Mouse (Mus musculus) stomach, embryonic 14.5 days (tissue): ENCODE data around the gene Nccrp1. TPM values are rescaled to one million over a fixed set of nuclear protein-coding genes. Genes with fewer than 3 reads are reported as not detected.

Source experiments
- ATAC-seq: fragments of 200-750 bp; cut with Nextera tagmentation; 2 replicates; pipeline ENCODE4 v1.8.0; 2017; ENCODE audit warnings: low read depth, moderate TSS enrichment; ENCODE audit not compliant: insufficient number of reproducible peaks, insufficient read depth, low FRiP score
- H3K27ac ChIP-seq: fragments of 300-500 bp; sonication (generic); 2 replicates; pipeline ENCODE4 v1.5.1; 2014; ENCODE audit warnings: mild to moderate bottlenecking, low read length, moderate library complexity, mixed read lengths
- H3K27me3 ChIP-seq: fragments of 300-500 bp; sonication (generic); 2 replicates; pipeline ENCODE4 v1.6.1; 2014; ENCODE audit warnings: low read length, control low read depth, mixed read lengths; ENCODE audit not compliant: control insufficient read depth, insufficient read depth
- H3K36me3 ChIP-seq: fragments of 300-500 bp; sonication (generic); 2 replicates; pipeline ENCODE4 v1.6.1; 2014; ENCODE audit warnings: mild to moderate bottlenecking, control low read depth, low read length, moderate library complexity, mixed read lengths; ENCODE audit not compliant: control insufficient read depth, insufficient read depth
- H3K4me1 ChIP-seq: fragments of 300-500 bp; sonication (generic); 2 replicates; pipeline ENCODE4 v1.6.1; 2014; ENCODE audit warnings: low read length, control low read depth, mixed read lengths; ENCODE audit not compliant: control insufficient read depth, insufficient read depth
- H3K4me2 ChIP-seq: fragments of 300-500 bp; sonication (generic); replicated peaks from 2 replicates; pipeline ENCODE4 v1.6.1; 2014; ENCODE audit warnings: low read depth, low read length, control low read depth
- H3K4me3 ChIP-seq: fragments of 300-500 bp; sonication (generic); 2 replicates; pipeline ENCODE4 v1.5.1; 2014; ENCODE audit warnings: low read depth, low read length, control low read depth
- H3K9ac ChIP-seq: fragments of 300-500 bp; sonication (generic); replicated peaks from 2 replicates; pipeline ENCODE4 v1.6.1; 2014; ENCODE audit warnings: low read depth, mild to moderate bottlenecking, control low read depth, low read length, moderate library complexity, mixed read lengths
- H3K9me3 ChIP-seq: fragments of 300-500 bp; sonication (generic); 2 replicates; pipeline ENCODE4 v1.6.1; 2016; ENCODE audit warnings: low read depth, low read length, control low read depth; ENCODE audit not compliant: control insufficient read depth
- WGBS: fragments of 180-500 bp; shearing (Covaris S2); extraction: QIAGEN DNeasy Blood & Tissue Kit; methylation state at CpG from one replicate; pipeline ENCODE4 v1.1.7; 2014; 5-methylcytosine and 5-hydroxymethylcytosine counted together
- polyA plus RNA-seq: library from polyadenylated mRNA; unstranded; fragments of >200 nt; fragmentation: Nextera tagmentation; extraction: Ambion mirVana; gene quantifications from 2 replicates; pipeline ENCODE4 v1.2.1, GENCODE M21; 2014

Gene Nccrp1
- polyA plus RNA-seq = not detected in 2 replicates

DNA sequence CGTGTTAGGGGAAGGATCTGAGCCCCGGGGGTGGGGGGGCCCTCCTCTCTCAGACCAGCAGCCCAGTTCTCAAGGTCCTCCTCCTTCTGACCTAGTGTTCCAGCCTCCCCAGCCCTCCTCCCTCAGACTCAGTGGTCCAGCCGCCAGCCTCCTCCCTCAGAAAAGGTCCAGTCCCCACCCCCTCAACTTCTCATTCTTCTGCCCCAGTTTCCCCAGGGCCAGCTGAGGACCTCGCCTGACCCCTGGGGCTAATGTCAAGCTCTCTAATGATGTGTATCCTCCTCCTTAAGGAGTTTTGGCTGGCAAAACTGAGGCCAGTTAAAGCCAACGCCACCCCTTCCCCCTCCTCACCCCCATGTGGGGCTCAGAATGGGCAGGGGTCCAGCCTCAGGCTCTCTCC is at the start of gene Nccrp1:
Gene Nccrp1, minus strand, starts transcription at position 101 of the 400 bp plus-strand sequence.
- 2% methylated on average over 4 of the region's 5 CpGs for WGBS
- Histone ChIP-seq H3K36me3 (no peaks in the 10 kb centered on the region), H3K27me3 (no peaks in the 10 kb centered on the region), H3K4me2 (peak within 1 kb of the TSS; percentile 28), H3K9ac (no peak within 1 kb of the TSS), H3K4me3 (peak within 1 kb of the TSS; percentile 13; the same call in 1 of the 2 replicates), H3K9me3 (no peaks in the 10 kb centered on the region), H3K4me1 (peaks cover 9% of the 10 kb centered on the region; the same call in 1 of the 2 replicates), H3K27ac (no peak within 1 kb of the TSS)
- no peak for ATAC-seq

DNA sequence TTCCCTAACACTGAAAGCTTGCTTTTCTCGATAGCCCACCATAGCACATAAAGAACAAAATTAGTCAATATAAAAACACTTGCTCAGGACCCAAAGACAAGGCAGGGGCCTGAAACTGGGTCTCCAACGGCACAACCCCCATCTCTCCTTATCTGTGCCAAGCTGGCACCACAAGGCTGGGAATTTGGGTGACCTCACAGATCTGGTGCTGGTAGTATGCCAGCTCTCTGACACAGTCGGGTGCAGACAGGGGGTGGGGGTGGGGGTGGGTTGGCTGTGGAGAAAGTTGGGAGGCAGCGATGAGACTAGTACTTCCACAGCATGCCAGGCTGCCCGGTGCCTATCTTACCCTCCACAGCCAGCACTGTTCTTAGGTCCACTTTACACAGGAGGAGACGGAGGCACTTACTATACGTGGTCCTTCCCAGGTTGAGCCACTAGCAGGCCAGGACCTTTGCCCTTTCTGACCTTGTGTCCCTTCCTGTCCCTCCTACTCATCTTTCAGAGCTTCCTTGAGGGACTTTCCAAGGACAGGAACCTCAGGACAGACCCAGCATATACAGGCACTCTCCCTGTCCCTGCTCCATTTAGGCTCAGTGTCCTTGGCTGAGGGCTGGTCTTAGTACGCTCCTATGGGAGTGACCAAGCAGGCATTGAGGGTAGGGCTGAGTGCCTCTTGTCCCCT is 48.8 kb upstream of the Nccrp1 start:
- 78% methylated on average over 8 of the region's 8 CpGs for WGBS
- Histone ChIP-seq H3K27me3 (no peaks in the 10 kb centered on the region), H3K4me1 (peaks cover 55% of the 10 kb centered on the region), H3K9ac (no peak overlapping the region), H3K4me2 (peak overlapping the region; percentile 76), H3K4me3 (no peak overlapping the region), H3K27ac (peak overlapping the region; percentile 91; the same call in 1 of the 2 replicates), H3K9me3 (no peaks in the 10 kb centered on the region), H3K36me3 (no peaks in the 10 kb centered on the region; the same call in 1 of the 2 replicates)
- no peak for ATAC-seq

DNA sequence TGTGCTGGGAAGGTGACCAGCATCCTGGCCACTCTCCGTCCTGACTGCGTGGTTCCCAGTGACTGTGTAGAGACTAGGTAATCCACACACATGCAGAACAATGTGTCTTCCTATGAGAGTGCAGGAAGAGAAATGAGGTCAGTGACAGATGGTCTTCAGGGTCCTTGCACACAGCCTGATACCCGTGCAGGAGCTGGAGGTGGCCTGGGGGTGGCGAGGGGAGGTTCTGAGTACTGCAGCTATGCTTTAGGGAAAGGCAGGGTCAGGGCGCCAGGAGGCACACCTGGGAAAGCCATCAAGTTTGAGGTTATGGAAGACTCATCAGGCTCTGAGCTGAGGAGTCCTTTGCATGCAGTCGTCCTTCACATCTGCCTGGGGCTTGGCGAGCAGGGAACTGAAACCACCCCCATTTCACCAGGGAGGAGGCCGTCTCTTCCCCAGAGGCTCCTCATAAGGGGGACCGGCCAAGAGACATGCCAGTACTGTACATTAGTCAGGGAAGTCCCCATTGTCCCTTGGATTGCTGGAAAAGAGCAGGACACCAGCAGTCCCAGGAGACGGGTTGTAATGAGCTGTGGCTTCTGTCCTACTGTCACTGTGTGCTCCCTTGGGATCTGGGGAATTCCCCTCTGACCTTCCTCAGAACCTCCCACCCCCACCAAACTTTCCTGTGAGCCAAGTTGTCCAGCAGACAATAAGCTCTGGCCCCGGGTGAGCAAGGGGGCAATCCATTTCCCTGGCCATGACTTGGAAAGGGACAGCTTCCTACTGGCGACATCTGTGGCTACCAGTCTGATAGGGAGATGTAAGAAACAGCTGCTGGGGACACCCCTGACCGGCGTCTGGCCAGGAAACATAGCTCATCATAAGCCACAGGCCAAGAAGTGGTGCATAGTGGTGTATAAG is 46.4 kb upstream of the Nccrp1 start:
- WGBS = 40% methylated on average over 14 of the region's 14 CpGs
- Histone ChIP-seq H3K9ac (no peak overlapping the region), H3K4me2 (no peak overlapping the region), H3K36me3 (no peaks in the 10 kb centered on the region; the same call in 1 of the 2 replicates), H3K27ac (no peak overlapping the region), H3K9me3 (no peaks in the 10 kb centered on the region), H3K27me3 (no peaks in the 10 kb centered on the region), H3K4me1 (peaks cover 54% of the 10 kb centered on the region), H3K4me3 (no peak overlapping the region)
- no peak for ATAC-seq

DNA sequence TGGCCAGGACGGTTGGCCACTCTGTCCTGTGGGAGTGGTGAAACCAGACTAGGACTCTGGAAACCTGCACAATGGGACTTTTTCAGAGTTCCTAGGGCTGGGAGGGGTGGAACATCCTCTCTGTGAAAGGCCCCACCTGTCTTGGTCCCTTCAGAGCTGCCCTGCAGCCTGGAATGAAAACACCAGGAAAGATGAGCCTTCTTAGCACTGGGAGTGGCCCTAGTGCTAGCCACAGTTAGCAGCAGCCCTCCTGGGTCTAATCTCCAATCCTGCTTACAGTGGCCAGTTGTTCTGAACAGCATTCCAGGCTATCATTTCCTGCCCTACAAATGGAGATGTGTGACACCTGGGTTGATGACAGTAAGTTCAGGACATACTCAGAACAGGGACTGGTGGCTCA is 44.8 kb upstream of the Nccrp1 start:
- Histone ChIP-seq H3K4me1 (peaks cover 60% of the 10 kb centered on the region), H3K27ac (no peak overlapping the region), H3K4me3 (no peak overlapping the region), H3K9me3 (no peaks in the 10 kb centered on the region), H3K4me2 (no peak overlapping the region), H3K27me3 (no peaks in the 10 kb centered on the region), H3K36me3 (no peaks in the 10 kb centered on the region; the same call in 1 of the 2 replicates), H3K9ac (no peak overlapping the region)
- ATAC-seq = no peak
- WGBS = 44% methylated on average over 1 of the region's 1 CpGs

DNA sequence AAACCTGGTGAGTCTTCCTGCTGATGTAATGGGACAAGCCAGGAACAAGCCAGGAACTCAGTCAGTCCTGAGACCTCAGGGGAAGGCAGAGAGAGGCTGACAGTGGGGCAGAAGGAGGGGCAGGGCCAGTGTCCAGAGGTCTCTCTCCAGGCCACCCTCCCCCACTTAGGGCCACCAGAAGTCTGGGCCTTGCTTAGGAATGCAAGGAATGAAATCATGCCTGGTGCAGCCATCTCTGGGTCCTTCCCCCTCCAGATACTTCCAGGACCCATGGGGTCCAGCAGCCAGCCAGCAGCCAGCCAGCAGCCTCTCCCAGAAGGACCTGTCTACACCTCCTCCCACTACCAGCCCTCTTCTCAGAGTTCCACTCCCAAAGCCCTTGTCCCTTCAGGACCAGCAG is 40.6 kb upstream of the Nccrp1 start:
- Histone ChIP-seq H3K36me3 (no peaks in the 10 kb centered on the region), H3K9me3 (no peaks in the 10 kb centered on the region), H3K9ac (no peak overlapping the region), H3K27ac (no peak overlapping the region), H3K27me3 (no peaks in the 10 kb centered on the region), H3K4me2 (no peak overlapping the region), H3K4me3 (no peak overlapping the region), H3K4me1 (peaks cover 50% of the 10 kb centered on the region)
- ATAC-seq = no peak

DNA sequence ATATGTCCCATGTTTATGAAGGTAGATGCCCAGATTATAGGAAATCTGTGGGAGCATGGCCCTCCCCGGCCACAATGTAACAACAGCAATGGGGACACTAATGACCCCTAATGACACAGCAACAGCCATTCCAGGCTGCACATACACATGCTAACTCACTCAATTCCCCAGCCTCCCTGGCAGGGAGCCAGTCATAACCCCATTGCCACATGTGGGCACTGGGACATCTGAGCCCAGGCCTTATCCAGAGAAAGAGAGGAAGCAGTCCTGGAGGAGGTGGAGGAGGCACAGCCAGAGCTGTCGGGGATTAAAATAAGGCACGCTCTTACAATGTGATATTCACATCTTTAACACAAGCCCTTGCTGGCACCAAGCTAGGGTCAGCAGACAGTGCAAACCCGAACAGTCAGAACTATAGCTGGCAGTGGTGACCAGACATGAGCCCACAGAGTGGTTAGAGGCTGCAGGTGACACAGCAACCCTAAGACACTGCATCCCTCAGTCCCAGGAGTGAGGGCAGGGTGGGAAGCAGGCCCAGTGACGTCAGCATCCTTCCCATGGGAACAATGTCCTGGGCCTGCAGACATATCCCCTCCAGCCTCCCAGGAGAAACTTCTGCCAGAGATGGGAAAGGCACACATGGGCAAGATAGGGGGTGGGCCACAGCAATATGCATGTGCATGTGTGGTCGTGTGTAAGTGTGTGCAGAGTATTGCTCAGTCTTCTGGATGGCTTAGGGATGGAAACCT is 39.8 kb upstream of the Nccrp1 start:
- Histone ChIP-seq H3K9ac (no peak overlapping the region), H3K36me3 (no peaks in the 10 kb centered on the region), H3K27me3 (no peaks in the 10 kb centered on the region), H3K4me2 (no peak overlapping the region), H3K4me1 (peaks cover 47% of the 10 kb centered on the region), H3K4me3 (no peak overlapping the region), H3K27ac (no peak overlapping the region), H3K9me3 (no peaks in the 10 kb centered on the region)
- 59% methylated on average over 6 of the region's 6 CpGs for WGBS
- no peak for ATAC-seq

DNA sequence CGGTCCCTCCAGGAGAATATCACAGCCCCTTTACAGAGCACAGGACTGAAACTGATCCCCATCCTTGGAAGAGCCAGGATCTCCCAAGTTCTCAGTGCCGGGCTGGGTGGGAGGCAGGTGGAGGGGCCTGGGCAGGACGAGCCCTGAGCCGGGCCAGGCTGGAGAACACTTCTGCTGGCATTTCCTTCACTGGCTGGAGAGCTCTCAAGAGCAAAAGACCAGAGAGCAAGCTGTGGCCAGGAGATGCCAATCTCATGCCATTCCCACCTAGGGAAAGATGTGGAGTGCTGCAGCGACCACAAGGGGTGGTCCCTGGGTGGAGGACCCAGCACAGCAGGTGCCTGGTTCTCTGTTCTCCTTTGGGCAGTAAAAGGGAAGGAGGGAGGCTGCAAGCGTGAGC is 37.9 kb upstream of the Nccrp1 start:
- H3K9ac ChIP-seq = no peak overlapping the region
- no peak overlapping the region for H3K4me2 ChIP-seq
- peak overlapping the region; percentile 21; the same call in 1 of the 2 replicates for H3K27ac ChIP-seq
- H3K4me3 ChIP-seq = no peak overlapping the region
- H3K4me1 ChIP-seq = peaks cover 40% of the 10 kb centered on the region
- WGBS = 78% methylated on average over 6 of the region's 6 CpGs
- no peaks in the 10 kb centered on the region for H3K36me3 ChIP-seq
- H3K27me3 ChIP-seq = no peaks in the 10 kb centered on the region
- no peak for ATAC-seq
- no peaks in the 10 kb centered on the region for H3K9me3 ChIP-seq

DNA sequence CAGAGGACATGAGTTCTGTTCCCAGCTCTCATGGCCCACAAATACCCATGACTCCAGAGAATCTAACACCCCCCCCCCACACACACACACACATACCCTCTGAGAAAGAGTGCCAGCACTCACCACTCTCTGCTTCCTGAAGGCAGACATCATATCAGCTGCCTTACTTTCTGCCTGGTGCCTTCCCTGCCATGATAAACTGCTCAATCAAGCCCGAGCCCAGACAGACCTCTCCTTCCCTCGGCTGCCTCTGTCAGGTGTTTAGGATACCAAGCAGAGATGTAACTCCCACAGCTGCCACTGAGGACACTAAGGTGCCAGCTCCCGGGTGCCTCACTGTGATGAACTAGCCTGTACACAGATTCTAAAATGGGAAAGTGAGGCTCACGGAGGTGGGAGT is 37.4 kb upstream of the Nccrp1 start:
- H3K27me3 ChIP-seq = no peaks in the 10 kb centered on the region
- H3K9ac ChIP-seq = 0 out of 2 replicates have a peak overlapping the region, but pooled peaks have one; percentile 10
- no peak for ATAC-seq
- H3K9me3 ChIP-seq = no peaks in the 10 kb centered on the region
- H3K4me1 ChIP-seq = peaks cover 45% of the 10 kb centered on the region
- no peaks in the 10 kb centered on the region for H3K36me3 ChIP-seq
- peak overlapping the region; percentile 55; the same call in 1 of the 2 replicates for H3K27ac ChIP-seq
- WGBS = 49% methylated on average over 4 of the region's 4 CpGs
- no peak overlapping the region for H3K4me3 ChIP-seq
- H3K4me2 ChIP-seq = no peak overlapping the region
